Mouse (Mus musculus) ES-Bruce4 (cell line): ENCODE measurements around the gene Slc7a10.

ENCODE experiments used
- EP300 ChIP-seq: IDR thresholded peaks from 2 replicates; pipeline ENCODE4 v1.6.1; 2011; ENCODE audit warnings: low read depth, low read length; ENCODE audit not compliant: insufficient read depth
- POLR2A ChIP-seq: IDR thresholded peaks from one replicate; pipeline ENCODE4 v1.8.1; 2011; ENCODE audit warnings: low read length; ENCODE audit not compliant: insufficient read depth

DNA sequence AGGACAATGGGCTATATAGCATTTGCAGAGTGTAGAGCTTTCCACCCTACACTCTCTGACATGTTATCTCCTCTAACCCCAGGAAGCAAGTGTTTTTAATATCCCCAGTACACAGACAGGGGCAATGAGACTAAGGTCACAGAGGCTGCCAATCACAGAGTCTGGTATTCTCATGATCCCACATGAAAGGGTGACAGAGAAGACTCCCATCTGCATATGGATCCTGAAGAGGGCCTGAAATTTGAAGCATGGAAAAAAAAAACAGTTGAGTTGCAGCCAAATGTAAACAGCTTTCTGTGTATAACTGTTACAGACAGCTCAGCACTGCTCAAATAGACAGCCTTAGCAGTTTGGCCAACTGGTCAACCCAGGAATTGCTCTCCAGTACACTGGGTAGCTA is 13.6 kb downstream of the Slc7a10 start:
- TF ChIP-seq EP300 (no peak), POLR2A (no peak)
